Mouse (Mus musculus): ENCODE data around the gene Alpl. TPM values are rescaled to one million over a fixed set of nuclear protein-coding genes. Genes with fewer than 3 reads are reported as not detected.
A peak's percentile ranks its signal among the peaks of the same experiment; 100 is the strongest.

Alpl gene
- polyA plus RNA-seq, 1 experiment, result 14.0 TPM

DNA sequence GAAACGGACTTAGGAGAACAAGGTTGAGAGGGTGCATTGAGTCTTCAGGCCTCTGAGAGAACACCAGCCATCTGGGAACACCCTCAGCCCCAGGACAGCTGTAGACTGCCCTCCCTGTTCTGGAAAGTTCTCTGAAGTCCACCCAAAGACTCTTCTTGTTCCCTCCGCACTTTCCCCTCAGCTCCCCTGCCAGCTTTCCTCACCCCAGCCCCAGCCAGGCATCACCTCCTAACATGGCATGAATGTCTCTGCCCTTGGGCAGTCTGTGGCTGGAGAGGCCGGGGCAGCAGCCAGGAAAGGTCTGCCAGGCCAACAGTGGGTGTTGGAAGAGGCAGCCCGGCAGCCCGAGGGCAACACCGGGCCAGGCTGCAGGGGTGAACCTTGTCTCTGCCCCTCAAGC is 27.4 kb downstream of the Alpl start:
- TF ChIP-seq POLR2A (IDR thresholded peaks at IDR 0.05; ENCODE audit: borderline replicate concordance, extremely low read depth, insufficient read depth, insufficient read length, poor library complexity, severe bottlenecking) (no peak), CTCF (IDR thresholded peaks at IDR 0.05; ENCODE audit: borderline replicate concordance, extremely low read depth, insufficient read depth, insufficient read length) (no peak)
- no peak for DNase-seq (ENCODE audit: low read depth)

GRCm38 (mm10) chr4:137768381-137768780 is 27.8 kb downstream of the Alpl start:
- DNase-seq (ENCODE audit: low read depth), result no peak

GRCm38 (mm10) chr4:137766365-137766764 is 29.8 kb downstream of the Alpl start:
- TF ChIP-seq CTCF (IDR thresholded peaks at IDR 0.05; ENCODE audit: borderline replicate concordance, extremely low read depth, insufficient read depth, insufficient read length) (no peak), POLR2A (IDR thresholded peaks at IDR 0.05; ENCODE audit: borderline replicate concordance, extremely low read depth, insufficient read depth, insufficient read length, poor library complexity, severe bottlenecking) (no peak)
- DNase-seq (ENCODE audit: low read depth), result no peak

More at GRCm38 (mm10) chr4:137768381-137768780, 27.8 kb downstream of the Alpl start:
- TF ChIP-seq CTCF (IDR thresholded peaks at IDR 0.05; ENCODE audit: borderline replicate concordance, extremely low read depth, insufficient read depth, insufficient read length), result no peak
- TF ChIP-seq POLR2A (IDR thresholded peaks at IDR 0.05; ENCODE audit: borderline replicate concordance, extremely low read depth, insufficient read depth, insufficient read length, poor library complexity, severe bottlenecking), result no peak

DNA sequence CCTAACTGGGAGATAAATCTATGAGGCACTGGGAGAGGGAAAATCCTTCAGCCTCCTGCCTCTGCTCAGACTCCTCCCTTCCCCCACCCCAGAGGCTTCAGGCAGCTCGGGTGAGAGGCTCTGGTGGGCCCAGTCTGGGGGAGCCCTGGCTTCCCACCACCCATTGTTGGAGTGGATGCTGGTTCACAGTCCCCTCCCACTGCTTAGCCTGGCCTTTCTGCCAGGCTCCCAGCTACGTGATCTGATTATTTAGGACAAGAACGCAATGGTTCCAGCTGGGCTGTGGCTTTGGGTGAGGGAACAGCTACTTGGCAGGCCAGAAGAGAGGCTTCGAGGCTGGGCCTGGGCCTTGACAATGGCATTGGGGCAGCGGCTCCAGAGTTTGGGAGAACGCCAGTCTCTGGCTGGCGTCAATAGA is 30.6 kb downstream of the Alpl start:
- no peak for TF ChIP-seq CTCF (IDR thresholded peaks at IDR 0.05; ENCODE audit: borderline replicate concordance, extremely low read depth, insufficient read depth, insufficient read length)
- no peak for TF ChIP-seq POLR2A (IDR thresholded peaks at IDR 0.05; ENCODE audit: borderline replicate concordance, extremely low read depth, insufficient read depth, insufficient read length, poor library complexity, severe bottlenecking)
- peak; percentile 97 for DNase-seq (ENCODE audit: low read depth)

DNA sequence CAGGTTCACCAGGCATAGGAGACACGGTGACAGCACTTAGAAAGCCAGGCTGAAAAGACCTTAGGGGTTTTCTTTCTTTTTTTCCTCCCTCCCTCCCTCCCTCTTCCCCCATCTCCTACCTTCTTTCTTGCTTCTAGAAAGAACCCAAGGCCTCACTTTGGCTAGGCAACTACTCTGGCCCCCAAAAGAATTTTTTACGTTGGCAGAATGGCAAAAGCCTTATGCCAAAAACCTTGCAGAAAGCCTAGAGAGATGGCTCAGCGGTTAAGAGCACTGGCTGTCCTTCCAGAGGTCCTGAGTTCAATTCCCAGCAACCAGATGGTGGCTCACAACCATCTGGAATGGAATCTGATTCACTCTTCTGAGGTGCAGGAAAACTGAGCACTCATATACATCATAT is 31.6 kb downstream of the Alpl start:
- DNase-seq (ENCODE audit: low read depth), result no peak
- TF ChIP-seq POLR2A (IDR thresholded peaks at IDR 0.05; ENCODE audit: borderline replicate concordance, extremely low read depth, insufficient read depth, insufficient read length, poor library complexity, severe bottlenecking) (no peak), CTCF (IDR thresholded peaks at IDR 0.05; ENCODE audit: borderline replicate concordance, extremely low read depth, insufficient read depth, insufficient read length) (no peak)

DNA sequence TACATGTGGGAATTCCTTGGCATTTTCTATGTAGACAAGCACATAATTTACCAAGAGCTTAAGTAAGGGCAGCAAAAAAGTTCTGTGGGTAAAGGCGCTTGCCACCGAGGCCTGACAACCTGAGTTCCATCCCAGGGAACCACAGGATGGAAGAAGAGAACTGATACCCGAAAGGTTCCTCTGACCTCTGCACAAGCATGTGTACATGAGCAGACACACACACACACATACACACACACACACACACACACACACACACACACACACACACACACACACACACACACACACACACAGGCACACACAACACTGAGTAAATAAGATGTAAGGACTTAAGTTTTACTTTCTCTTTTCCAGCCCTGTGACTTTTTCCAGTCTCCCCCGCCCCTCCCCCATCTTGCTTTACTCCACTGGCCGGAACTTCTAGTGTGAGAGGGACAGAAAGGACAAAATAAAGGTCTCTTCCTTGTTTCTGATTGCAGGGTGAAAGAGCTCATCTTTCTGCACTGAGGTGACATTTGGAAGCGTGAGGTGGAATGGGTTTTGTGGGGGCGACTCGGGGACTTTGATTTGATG is 32.2 kb downstream of the Alpl start:
- no peak for DNase-seq (ENCODE audit: low read depth)
- TF ChIP-seq CTCF (IDR thresholded peaks at IDR 0.05; ENCODE audit: borderline replicate concordance, extremely low read depth, insufficient read depth, insufficient read length) (no peak), POLR2A (IDR thresholded peaks at IDR 0.05; ENCODE audit: borderline replicate concordance, extremely low read depth, insufficient read depth, insufficient read length, poor library complexity, severe bottlenecking) (no peak)

DNA sequence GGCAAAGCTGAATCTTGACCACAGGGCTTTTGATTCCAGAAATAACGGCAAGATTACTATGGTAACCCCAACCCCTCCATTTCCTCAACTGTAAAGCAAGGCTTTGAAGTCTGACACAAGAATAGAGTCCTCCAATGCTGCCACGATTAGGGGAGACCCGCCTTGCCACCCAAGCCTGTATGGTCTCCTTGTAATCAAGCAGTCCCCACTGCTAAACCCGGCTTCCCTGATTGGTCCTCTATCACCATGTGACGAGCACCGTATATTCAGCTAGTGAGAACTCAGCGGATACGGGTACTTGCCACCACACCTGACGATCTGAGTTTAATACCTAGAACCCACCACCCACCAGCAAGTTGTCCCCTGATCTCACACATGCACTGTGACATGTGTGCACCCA is 33.3 kb downstream of the Alpl start:
- TF ChIP-seq CTCF (IDR thresholded peaks at IDR 0.05; ENCODE audit: borderline replicate concordance, extremely low read depth, insufficient read depth, insufficient read length) (no peak), POLR2A (IDR thresholded peaks at IDR 0.05; ENCODE audit: borderline replicate concordance, extremely low read depth, insufficient read depth, insufficient read length, poor library complexity, severe bottlenecking) (no peak)

DNA sequence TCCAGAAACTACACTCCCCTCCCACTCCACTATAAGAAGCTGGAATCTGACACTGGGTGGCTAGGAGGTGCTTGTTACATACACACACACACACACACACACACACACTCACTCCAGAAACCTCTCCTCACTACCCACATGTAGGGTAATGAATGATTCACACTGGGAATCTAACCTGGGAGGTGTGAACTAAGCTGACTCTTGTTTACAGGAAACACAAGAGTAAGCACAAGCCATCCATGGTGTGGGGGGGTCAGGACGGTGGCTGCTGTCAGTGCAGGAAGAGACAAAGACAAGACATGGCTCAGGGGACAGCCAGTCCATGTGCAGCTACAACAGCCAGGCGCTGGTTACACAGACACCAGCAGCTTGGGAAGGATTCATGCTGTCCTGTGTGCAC is 41.7 kb downstream of the Alpl start:
- TF ChIP-seq POLR2A (IDR thresholded peaks at IDR 0.05; ENCODE audit: borderline replicate concordance, extremely low read depth, insufficient read depth, insufficient read length, poor library complexity, severe bottlenecking) (no peak), CTCF (IDR thresholded peaks at IDR 0.05; ENCODE audit: borderline replicate concordance, extremely low read depth, insufficient read depth, insufficient read length) (no peak)

More for the DNA sequence above, 33.3 kb downstream of the Alpl start:
- DNase-seq (ENCODE audit: low read depth), result peak; percentile 31

DNA sequence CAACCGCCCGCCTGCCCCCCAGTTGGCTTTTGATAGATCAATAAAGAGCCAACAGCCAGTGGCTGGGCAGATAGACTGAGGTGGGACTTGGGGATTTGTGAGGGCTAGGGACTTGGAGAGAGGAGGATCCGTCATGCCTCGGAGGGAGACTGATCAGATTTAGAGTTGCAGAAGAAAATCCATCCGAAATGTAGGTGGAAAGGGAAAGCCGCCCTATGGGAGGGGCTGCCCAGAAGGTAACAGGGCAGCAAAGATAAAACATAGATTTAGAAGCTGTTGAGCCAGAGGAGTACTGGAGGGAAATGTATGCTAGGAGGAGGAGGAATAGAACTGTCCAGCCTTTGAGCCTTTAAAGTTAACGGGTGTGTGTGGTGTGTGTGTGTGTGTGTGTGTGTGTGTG is 43.0 kb downstream of the Alpl start:
- no peak for DNase-seq (ENCODE audit: low read depth)
- TF ChIP-seq POLR2A (IDR thresholded peaks at IDR 0.05; ENCODE audit: borderline replicate concordance, extremely low read depth, insufficient read depth, insufficient read length, poor library complexity, severe bottlenecking) (no peak), CTCF (IDR thresholded peaks at IDR 0.05; ENCODE audit: borderline replicate concordance, extremely low read depth, insufficient read depth, insufficient read length) (no peak)

More for the DNA sequence above, 41.7 kb downstream of the Alpl start:
- DNase-seq (ENCODE audit: low read depth), result no peak

- TF ChIP-seq CTCF (IDR thresholded peaks at IDR 0.05; ENCODE audit: borderline replicate concordance, extremely low read depth, insufficient read depth, insufficient read length) (no peak), POLR2A (IDR thresholded peaks at IDR 0.05; ENCODE audit: borderline replicate concordance, extremely low read depth, insufficient read depth, insufficient read length, poor library complexity, severe bottlenecking) (no peak)
- no peak for DNase-seq (ENCODE audit: low read depth)
These were observed 43.7 kb downstream of the Alpl start for GRCm38 (mm10) chr4:137752471-137752870.

- TF ChIP-seq CTCF (IDR thresholded peaks at IDR 0.05; ENCODE audit: borderline replicate concordance, extremely low read depth, insufficient read depth, insufficient read length) (no peak), POLR2A (IDR thresholded peaks at IDR 0.05; ENCODE audit: borderline replicate concordance, extremely low read depth, insufficient read depth, insufficient read length, poor library complexity, severe bottlenecking) (no peak)
- peak; percentile 70 for DNase-seq (ENCODE audit: low read depth)
These were observed 44.5 kb downstream of the Alpl start for GRCm38 (mm10) chr4:137751717-137752116.

- TF ChIP-seq CTCF (IDR thresholded peaks at IDR 0.05; ENCODE audit: borderline replicate concordance, extremely low read depth, insufficient read depth, insufficient read length) (no peak), POLR2A (IDR thresholded peaks at IDR 0.05; ENCODE audit: borderline replicate concordance, extremely low read depth, insufficient read depth, insufficient read length, poor library complexity, severe bottlenecking) (no peak)
- no peak for DNase-seq (ENCODE audit: low read depth)
These were observed 44.9 kb downstream of the Alpl start for GRCm38 (mm10) chr4:137751310-137751709.
